Mouse (Mus musculus): ENCODE measurements around the gene Gm5129.
A peak's percentile ranks its signal among the peaks of the same experiment; 100 is the strongest.

The Gm5129 gene

DNA sequence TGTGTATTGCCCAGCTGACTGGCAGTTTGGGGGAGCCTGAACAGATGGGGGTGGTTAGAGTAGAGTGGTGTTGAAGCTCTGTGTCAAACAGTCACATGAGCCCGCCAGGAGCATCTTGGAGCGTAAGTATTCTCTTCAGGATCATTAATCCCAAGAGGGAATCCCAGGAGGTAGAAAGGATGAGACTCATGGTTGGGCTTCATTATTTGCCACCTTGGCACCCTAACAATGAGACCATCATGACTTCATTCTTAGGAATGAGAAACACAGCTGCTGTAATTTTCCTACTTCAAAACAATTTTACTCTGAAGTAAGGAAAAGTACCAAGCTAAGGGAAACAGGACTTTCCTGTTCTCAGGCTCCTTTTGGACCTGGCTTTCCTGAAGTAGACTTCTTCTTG is 10.4 kb downstream of the Gm5129 start:
- DNase-seq (ENCODE audit: low spot score): no peak

DNA sequence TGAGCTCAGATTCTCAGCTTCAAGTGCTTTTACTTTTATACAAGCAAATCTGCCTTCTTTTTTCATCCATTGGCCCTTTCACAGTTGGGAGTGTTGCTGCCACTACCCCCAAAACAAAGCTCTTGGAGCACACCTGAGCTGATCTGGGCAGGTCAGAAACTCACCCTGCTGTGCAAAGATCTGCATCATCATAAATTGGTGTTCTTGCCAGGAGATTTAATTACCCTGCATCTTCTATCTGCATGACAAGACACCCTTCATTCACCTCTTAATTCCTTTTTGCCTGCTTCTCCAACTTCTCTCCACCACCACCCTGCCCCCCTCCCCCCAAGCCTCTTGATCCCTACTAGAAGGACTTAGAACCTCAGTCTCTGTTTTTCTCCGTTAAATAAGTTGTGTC is 14.6 kb downstream of the Gm5129 start:
- DNase-seq (ENCODE audit: low spot score): no peak

DNA sequence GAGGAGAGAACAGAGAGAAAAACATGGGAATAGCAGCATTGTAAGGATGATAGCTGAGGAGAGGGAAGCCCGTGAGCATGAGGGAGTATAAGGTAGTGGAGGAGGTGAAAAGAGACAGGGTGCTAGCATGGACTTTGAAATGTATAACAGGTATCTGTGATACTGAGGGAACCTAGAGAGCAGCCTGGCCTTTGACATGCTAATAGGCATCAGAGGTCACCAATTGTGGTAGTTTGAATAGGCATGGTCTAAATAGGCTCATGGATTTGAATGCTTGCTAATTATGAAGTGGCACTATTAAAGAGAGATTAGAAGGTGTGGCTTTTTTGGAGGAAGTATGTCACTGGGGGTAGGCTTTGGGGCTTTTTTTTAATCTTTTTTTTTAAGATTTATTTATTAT is 22.8 kb downstream of the Gm5129 start:
- no peak for DNase-seq (ENCODE audit: low spot score)

DNA sequence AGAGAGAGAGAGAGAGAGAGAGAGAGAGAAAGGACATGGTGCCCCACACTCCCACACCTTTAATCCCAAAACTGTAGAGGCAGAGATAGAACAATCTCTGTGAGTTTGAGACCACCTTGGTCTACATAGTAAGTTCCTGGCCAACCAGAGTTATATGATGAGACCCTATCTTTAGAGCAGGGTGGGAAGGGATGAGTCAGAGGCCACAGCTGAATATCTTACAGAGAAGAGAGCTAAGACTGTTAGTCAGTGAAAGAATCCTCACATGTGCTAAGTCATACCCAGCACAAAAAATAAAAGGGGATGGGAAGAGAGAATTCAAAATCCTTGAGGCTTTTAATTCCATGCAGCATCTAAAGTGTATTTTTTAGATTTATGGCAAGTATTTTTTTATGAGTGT is 24.1 kb downstream of the Gm5129 start:
- DNase-seq (ENCODE audit: low spot score): no peak

DNA sequence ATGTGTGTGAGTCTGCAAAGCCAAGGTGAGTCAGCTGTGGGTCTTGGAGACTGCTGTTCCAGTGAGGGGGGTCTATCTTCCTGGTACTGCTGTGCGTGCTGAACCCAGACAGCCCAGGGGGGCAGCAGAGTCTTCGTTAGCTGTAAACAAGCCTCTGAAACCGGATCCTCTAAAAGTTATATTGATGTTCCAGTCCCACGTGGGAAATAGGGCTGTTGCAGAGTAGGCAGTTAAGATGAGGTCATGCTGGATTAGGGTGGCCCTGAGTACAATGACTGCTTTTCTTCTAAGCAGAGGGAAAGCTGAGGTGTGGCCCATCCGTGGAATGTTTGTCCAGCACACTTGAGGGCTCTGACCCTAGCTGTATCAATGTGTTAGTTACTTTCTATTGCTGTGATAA is 27.5 kb downstream of the Gm5129 start:
- no peak for DNase-seq (ENCODE audit: low spot score)

DNA sequence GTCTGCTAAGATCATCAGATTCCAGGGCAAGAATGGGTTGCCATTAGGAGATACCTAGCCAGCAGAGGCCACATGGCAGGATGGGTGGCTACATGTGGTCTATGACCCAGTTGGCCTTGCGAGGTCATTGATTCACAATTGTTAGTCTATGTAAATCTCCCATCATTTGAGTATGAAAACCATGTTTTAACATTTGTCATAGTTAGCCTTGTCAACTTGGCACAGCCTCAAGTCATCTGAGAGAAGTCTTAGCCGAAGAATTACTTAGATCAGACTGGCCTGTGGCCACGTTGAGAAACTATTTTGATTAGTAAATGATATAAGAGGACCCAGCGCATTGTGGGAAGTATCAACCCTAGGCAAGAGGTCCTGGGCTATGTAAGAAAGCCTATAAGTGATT is 28.5 kb downstream of the Gm5129 start:
- no peak for DNase-seq (ENCODE audit: low spot score)

DNA sequence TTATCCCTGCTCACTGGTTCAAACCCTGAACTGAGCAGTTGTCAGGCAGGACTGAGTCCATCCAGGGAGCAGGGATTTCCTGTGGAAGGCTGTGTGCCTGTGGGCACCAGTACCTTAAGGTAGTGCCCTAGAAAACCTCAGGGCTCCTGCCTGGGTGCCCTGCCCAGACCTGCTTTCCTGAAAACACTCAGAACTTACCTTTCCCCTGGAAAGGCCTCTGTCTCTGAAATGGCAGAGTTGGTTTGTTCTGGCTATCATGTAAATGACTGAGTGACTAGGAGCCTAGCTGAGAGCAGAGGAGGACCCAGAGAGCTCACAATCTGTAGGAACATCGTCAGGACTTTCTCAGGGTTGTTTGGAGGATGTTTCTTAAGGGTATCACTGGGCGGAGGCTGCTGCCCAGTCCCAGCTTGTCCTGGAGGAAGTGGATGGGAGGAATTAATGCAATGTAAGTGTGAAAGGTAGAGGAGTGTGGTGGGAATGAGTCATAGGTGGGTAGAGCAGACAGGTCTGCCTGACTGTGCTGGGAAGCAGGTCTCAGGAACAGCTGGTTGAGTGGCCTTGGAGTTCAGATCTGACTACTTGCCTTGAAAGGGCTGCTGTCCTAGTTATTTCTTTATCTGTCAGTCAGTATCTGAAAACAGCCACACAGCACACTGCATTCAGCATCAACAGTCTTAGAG is 36.1 kb downstream of the Gm5129 start:
- DNase-seq (ENCODE audit: low spot score): no peak

DNA sequence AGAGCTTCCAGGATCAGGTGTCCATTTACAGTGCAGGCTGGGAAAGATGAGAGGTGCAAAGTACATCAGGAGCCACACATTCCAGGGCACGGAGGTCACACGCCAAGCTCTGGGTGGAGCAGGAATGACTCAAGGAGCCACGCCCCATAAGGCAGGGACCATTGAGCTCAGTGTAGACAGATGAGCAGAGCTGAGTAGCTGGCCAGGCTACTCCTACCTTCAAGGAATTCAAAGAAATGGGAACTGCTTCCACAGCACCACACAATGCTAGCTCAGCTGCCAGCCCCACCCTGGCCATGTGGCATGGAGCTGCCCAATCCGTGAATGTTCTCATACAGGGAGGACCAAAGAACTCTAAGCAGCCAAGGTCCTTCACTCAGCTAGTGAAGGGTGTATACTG is 37.2 kb downstream of the Gm5129 start:
- no peak for DNase-seq (ENCODE audit: low spot score)

DNA sequence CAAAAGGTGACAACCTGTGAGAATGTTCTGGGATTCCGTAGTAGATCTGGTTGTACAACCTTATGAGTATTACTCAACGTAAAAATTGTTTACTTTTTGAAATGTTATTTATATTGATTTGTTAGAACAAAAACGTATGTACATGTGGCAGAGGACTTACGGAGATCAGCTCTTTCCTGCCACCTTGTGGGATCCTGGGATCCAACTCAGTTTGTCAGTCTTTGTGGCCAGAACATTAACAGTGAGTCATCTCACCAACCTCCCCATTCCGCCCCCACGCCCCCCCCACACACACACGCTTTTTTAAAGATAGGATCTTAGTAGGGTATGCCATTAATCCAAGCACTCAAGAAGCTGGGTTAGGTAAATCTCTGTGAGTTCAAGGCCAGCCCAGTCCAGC is 47.4 kb downstream of the Gm5129 start:
- DNase-seq (ENCODE audit: low spot score): no peak

DNA sequence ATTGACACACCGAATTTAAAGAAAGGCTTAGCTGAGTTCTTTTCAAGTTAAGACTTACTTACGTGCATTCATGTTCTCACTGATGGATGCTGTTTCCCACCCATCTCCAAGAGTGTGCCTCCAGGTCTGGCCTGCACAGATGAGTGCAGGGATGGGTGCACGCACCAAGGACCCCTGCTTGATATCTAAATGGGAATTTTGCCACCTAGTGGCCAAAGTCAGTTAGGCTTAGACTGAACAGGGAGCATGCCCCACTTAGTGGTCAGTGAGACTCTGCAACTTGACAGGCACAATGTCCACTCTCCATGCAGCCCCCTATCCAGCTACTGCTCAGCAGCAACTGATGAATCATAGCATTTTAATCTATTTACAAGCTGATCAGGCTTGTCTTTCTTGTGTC is 48.1 kb downstream of the Gm5129 start:
- DNase-seq (ENCODE audit: low spot score): peak; percentile 14

Measured in spleen, adult 12 weeks (tissue).